Mouse (Mus musculus) megakaryocyte, embryonic 14.5 days (primary cell): Measurements from ENCODE around the gene Pnpla2.

Experiments
- FLI1 ChIP-seq: IDR thresholded peaks from 2 replicates; pipeline ENCODE4 v1.6.1; 2012; ENCODE audit warnings: low read length, inconsistent platforms, mixed read lengths
- GATA1 ChIP-seq: IDR thresholded peaks from 3 replicates; pipeline ENCODE4 v1.6.1; 2012; ENCODE audit warnings: mixed read lengths, low read length, inconsistent platforms, borderline replicate concordance

GRCm38 (mm10) chr7:141470637-141470944 is 15.6 kb downstream of the Pnpla2 start:
- TF ChIP-seq GATA1: no peak
- TF ChIP-seq FLI1: no peak
